Mouse (Mus musculus): ENCODE data around the gene Olfr320.

DNA sequence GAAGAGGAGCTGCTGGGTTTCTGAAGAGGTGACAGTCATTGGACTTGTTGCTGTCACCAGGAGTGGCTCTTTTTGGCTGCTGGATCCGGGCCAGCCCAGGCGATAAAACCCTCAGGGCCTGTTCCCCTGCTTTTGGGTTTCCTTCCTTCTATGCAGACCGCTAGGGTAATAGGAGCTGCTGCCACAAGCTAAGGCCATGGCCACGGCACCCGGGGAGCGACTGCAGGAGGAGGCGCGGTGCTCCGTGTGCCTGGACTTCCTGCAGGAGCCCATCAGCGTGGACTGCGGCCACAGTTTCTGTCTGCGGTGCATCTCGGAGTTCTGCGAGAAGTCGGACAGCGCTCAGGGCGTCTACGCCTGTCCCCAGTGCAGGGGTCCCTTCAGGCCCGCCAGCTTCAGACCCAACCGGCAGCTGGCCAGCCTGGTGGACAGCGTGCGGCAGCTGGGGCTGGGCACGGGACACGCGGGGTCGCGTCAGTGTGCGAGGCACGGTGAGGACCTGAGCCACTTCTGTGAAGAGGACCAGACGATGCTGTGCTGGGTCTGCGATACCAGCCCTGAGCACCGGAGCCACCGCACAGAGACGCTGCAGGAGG is 40.5 kb upstream of the Olfr320 start, which contains the start of gene Trim58:
- TF ChIP-seq CTCF (IDR thresholded peaks at IDR 0.05; ENCODE audit: control insufficient read depth, insufficient read depth, insufficient replicate concordance, low read depth, low read length): no peak
- no peak for TF ChIP-seq POLR2A (IDR thresholded peaks at IDR 0.05; ENCODE audit: control insufficient read depth, low read depth, low read length)

All from testis, adult 2 months (tissue).